Mouse (Mus musculus): ENCODE measurements around the gene Ajm1. TPM values are rescaled to one million over a fixed set of nuclear protein-coding genes. Genes with fewer than 3 reads are reported as not detected.

Gene Ajm1
- total RNA-seq, 2 experiments from 2014 or later, result 106 to 120 TPM

DNA sequence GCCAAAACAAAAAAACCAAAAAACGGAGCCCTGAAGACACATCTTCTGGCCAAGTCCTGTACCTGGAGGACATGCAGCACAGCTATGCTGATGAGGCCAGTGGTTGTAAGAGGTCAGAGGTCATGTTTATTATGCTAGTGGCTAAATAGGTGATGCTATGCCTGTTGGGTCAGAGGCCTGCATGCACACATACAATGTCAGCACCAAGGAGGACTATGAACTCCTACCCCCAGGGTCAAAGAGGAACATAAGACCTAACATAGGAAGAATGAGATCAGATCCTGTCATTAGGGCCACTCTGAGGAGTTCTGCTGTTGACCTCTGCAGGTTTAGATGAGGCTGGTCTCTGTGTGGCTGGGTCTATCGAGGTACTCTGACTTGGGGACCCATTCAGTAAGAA is 18.5 kb upstream of the Ajm1 start:
- no peak overlapping the region for H3K4me3 ChIP-seq
- no peak for DNase-seq (ENCODE audit: low spot score in 2 of 2)
- TF ChIP-seq CTCF (conservative IDR thresholded peaks at IDR 0.05), result no peak
- no peak overlapping the region for H3K27ac ChIP-seq

DNA sequence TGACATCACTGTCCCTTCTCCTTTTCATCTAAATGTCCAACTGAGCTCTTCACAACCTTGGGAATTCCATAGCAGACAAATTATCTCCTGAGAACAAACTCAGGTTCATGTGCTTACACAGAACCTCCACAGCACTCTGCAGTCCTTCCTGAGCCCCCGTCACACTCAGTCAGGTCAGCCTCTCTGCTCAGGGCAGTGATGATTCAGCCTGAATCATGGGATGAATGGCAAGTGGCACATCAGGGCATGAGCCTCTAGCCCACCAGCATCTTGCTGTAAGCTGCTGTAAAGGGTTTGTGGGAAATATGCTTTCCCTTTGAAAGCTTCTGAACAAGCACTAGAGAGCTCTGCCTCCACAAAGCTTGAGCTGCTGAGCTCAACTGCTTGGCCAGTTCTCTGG is 17.2 kb upstream of the Ajm1 start:
- no peak overlapping the region for H3K27ac ChIP-seq
- no peak for DNase-seq (ENCODE audit: low spot score in 2 of 2)
- H3K4me3 ChIP-seq, result no peak overlapping the region
- no peak for TF ChIP-seq CTCF (conservative IDR thresholded peaks at IDR 0.05)

DNA sequence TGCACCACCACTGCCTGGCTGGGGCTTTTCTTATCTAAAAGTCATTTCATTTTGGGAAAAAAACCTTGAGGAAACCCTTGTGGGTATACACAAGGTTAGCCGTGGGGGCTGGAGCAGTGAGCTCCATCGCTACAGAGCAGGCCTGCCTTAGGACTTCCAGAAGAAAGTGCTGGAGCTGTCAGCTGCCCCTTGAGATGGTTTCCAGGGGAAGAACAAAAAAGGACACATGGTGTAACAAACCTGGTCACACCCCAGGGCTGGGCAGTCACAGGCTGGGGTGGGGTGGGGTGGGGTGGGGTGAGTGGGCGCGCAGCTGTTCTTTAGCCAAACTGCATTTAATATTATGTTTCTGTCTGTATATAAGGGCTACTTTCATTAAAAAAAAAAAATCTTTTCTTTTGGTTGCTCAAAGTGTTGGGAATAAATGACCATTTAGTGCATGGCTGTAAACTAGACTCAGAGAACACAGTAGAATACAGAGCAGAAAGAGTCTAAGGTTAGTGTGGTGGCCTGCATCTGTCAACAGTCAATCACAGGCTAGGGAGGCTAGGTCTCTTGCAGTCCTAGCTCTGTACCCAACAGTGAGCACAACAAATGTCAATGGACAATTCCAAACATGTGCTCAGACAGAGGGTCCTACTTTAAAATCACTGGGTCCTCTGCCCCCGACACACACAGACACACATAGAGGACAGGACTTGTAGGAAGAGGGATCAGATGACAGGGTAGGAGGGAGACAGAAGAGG is 15.4 kb upstream of the Ajm1 start:
- Histone ChIP-seq H3K27ac (no peak overlapping the region), H3K4me3 (no peak overlapping the region)
- TF ChIP-seq CTCF (conservative IDR thresholded peaks at IDR 0.05), result no peak
- no peak for DNase-seq (ENCODE audit: low spot score in 2 of 2)

DNA sequence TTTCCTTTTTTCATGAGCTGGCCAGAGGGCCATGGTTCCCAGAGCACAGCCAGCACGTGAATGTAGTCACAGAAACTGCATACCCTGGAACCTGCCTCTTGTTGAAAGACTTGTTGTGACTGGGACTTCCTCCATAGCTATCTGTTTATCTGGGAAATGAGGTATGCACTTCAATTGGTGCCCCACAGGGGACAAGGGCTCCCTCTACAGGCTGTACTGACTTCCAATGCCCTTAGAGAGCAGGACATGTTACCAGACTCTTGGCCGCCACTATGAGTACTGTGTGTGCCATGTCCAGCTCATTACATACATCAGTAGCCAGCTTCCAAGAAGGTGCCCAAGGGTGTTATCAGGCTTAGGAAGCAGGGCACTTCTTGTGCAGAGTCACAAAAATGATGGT is 10.3 kb upstream of the Ajm1 start:
- H3K4me3 ChIP-seq, result no peak overlapping the region
- TF ChIP-seq CTCF (conservative IDR thresholded peaks at IDR 0.05), result peak; percentile 83
- H3K27ac ChIP-seq, result no peak overlapping the region
- DNase-seq (ENCODE audit: low spot score in 2 of 2), result peak in 1 of 2 experiments; percentile 52

DNA sequence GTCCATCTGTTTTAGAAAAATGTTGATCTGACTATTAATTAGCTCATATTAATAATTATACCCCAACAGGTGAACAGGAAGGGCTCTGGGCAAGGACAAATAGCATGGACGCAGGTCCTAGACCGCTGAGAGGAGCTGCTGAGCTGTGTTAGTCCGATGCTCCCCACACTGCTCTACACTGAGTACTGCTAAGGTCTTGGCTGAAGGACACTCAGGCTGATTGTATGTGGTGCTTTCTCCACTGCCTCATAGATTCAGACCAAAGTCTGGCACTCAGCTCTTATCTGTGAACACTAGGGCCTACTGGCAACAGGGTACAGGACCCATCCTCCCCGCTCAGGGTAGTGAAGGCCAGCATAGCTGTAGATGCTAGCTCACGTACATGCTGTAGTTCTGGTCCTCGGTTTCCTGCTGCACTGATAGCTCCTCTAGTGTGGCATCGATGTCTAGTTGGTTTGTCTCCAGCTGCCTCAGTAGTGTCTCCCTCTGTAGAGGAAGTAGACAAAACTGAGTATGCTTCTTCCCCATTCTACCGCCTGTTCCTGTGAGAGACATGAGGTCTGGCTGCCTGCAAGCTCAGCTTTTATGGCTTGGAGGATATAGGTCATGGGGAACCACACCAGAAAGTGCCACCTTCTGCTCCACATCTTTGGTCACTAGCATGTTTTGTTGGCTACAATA is 6.8 kb upstream of the Ajm1 start:
- DNase-seq (ENCODE audit: low spot score in 2 of 2), result no peak
- no peak overlapping the region for H3K4me3 ChIP-seq
- peak overlapping the region; percentile 47; the same call in 1 of the 2 replicates for H3K27ac ChIP-seq
- no peak for TF ChIP-seq CTCF (conservative IDR thresholded peaks at IDR 0.05)

DNA sequence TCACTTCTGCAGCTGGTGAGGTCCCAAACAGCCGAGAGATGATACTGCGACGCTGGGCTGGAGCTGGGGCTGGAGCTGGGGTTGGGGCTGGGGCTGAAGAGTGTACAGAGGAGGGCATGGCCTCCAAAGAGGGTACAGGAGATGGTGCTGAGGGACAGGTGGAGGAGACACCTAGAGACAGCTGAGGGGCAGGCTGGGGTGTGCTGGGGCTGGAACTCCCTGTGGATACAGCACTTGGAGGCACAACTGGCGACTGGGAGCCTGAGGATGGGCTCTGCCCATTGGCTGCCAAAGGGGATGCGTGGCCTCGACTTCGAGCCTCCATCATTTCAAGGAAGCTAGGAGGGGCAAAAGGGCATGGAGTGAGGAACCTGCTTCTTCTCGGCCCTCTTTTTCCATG is 5.7 kb upstream of the Ajm1 start:
- DNase-seq (ENCODE audit: low spot score in 2 of 2), result no peak
- no peak for TF ChIP-seq CTCF (conservative IDR thresholded peaks at IDR 0.05)
- H3K4me3 ChIP-seq, result no peak overlapping the region

DNA sequence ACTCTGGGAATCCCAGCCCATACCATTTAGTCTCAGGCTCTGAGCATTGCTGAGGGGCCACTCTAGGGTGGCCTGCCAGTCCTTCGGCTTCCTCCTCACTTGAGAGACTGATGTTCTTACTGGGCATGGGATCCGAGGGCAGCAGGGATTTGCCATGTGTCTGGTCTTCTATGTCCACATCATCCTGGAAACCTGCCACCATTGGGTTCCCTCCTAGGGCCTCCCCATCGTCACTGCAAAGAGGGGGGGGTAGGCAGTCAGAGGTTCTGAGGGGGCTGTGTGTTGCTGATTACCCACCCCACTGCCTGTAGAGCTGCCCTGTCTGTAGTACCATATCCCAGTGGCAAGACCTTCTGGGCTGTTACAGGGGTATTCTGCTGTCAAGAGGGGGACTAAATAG is 4.0 kb upstream of the Ajm1 start:
- TF ChIP-seq CTCF (conservative IDR thresholded peaks at IDR 0.05), result no peak
- H3K27ac ChIP-seq, result peak overlapping the region; percentile 97
- no peak for DNase-seq (ENCODE audit: low spot score in 2 of 2)
- no peak overlapping the region for H3K4me3 ChIP-seq

More for the DNA sequence above, 5.7 kb upstream of the Ajm1 start:
- H3K27ac ChIP-seq, result 0 out of 2 replicates have a peak overlapping the region, but pooled peaks have one; percentile 47

DNA sequence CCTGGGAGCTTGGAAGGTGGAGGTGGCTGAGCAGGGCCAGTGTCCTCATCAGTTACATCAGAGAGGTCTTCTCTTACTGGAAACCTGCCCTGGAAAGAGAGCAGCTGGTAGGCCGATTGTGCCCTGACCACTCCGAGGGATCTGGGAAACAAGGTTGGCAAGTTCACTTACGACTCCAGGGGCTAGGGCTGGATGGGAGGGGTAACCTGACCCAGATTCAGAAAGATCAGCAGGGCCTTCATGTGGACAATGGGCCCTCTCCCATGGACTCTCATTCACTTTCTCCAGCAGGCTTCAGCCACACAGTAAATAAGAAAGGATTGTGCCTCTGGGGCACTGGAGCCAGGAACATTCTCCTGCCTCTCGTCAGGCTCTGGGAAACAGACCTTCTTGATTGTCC is 3.3 kb upstream of the Ajm1 start:
- DNase-seq (ENCODE audit: low spot score in 2 of 2), result peak in 1 of 2 experiments; percentile 45
- TF ChIP-seq CTCF (conservative IDR thresholded peaks at IDR 0.05), result no peak
- H3K4me3 ChIP-seq, result no peak overlapping the region
- peak overlapping the region; percentile 97 for H3K27ac ChIP-seq

DNA sequence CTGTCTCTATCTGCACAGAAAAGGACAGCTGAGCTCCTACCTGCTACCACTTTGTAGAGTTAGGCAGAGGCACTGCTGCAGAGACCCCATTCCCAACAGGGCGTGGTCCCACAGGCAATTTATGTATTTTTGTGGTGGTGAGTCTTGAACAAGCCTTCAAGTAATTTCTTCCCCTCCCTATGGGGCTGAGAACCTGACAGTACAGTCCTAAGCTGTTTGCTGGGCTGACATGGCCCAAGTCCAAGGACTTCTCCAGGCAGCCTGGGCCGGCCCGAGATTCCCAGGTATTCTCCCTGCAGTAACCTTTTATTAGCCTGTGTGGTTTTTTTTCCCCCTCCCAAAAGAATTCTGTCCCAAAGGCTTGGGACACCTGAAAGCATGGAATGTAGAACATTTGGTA is 2.6 kb upstream of the Ajm1 start:
- no peak for TF ChIP-seq CTCF (conservative IDR thresholded peaks at IDR 0.05)
- no peak overlapping the region for H3K4me3 ChIP-seq
- no peak for DNase-seq (ENCODE audit: low spot score in 2 of 2)
- H3K27ac ChIP-seq, result peak overlapping the region; percentile 97

DNA sequence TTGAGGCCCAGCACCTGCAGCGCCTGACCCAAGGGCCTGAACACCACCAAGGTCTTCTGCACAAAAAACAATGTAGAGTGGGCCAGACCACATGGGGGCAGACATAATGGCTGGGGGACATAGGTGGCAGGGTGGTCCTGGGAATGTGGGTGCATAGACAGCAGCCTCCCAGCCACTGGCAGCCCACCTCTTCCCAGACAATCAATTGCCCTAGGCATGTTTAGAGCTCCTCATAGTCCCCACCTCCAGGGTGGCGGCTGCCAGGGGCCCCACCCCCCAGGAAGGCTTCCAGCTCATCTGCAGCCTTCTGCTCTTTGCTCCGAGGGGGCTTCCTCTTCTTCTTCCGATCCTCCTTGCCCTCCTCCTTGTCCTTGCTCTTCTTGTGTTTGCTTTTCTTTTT is 2.0 kb upstream of the Ajm1 start:
- Histone ChIP-seq H3K27ac (peak overlapping the region; percentile 97), H3K4me3 (no peak overlapping the region)
- TF ChIP-seq CTCF (conservative IDR thresholded peaks at IDR 0.05), result no peak
- no peak for DNase-seq (ENCODE audit: low spot score in 2 of 2)

DNA sequence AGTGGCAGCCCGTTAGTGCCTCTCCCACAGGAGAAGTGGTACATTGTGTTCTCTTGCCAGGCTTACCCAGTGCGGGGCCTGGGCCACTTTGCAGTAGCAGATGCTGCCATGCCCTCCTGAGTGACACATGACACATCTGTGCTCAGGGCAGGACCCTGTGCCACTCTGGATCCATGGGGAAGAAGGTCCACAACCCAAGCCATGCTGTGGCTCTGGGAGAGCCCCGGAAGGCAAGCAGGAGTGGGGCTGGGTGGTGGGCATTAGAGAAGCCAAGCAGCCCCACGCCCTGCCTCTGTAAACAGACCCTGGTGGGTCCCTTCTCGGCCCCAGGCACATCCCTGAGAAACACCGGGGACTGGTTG is 1.5 kb upstream of the Ajm1 start:
- no peak overlapping the region for H3K4me3 ChIP-seq
- peak overlapping the region; percentile 97 for H3K27ac ChIP-seq
- no peak for TF ChIP-seq CTCF (conservative IDR thresholded peaks at IDR 0.05)
- DNase-seq (ENCODE audit: low spot score in 2 of 2), result no peak

DNA sequence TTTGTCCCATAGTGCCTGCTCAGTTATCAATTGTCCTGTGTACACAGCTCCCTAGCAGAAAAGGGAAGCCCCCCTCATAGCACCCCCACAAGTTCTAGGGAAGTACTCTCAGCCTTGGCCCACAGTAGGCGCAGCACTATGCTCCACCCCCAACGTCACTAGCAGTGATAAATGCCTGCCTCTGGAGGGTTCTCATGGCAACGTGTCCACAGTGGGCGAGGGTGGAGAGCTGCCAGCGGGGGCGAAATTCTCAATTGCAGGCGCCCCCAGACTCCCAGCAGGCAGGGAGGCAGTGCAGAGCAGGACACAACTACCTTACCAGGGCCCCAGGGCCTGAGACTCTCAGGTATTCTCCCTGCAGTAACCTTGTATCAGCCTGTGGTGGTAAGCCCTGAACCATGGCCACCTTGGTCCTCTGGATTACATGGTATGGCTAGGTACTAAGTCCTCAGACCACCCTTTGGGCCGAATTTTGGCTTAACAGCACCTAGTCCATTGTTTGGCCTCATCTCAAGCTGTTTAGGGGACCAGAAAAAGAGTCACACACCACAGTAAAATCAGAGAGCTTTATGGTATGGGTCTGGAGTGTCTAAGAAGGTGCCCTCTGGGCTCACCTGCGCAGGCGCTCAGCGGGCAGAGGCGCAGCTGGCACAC is 1.0 kb upstream of the Ajm1 start:
- peak overlapping the region; percentile 63 for H3K4me3 ChIP-seq
- peak; percentile 90 to 91 for DNase-seq (ENCODE audit: low spot score in 2 of 2)
- peak overlapping the region; percentile 97 for H3K27ac ChIP-seq
- 0 out of 2 replicates have a peak, but pooled peaks have one; percentile 8 for TF ChIP-seq CTCF (conservative IDR thresholded peaks at IDR 0.05)

DNA sequence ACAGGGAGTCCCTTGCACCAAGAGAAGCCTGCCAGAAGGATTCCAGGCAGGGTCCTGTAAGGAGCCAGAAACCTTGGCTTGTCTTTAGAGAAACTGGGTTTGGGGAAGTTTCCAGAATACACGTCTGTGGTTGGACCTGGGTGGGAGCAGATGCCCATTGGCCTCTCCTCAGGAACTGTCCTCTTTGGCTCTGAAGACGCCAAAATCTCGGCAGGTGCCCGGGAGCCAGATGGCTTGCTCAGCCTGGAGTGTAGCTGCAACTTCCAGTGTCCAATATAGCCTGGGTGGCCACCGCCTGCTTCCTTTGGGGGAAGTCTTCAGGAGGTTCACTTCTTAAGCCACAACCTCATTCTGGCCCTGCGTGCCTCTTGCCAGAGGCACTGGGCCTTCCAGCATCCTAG is 344 bp upstream of the Ajm1 start:
- TF ChIP-seq CTCF (conservative IDR thresholded peaks at IDR 0.05), result no peak
- peak overlapping the region; percentile 63 for H3K4me3 ChIP-seq
- DNase-seq (ENCODE audit: low spot score in 2 of 2), result peak in 1 of 2 experiments; percentile 42
- peak overlapping the region; percentile 97 for H3K27ac ChIP-seq
